Mouse (Mus musculus): ENCODE results near the gene Fabp3. TPM values are rescaled to one million over a fixed set of nuclear protein-coding genes. Genes with fewer than 3 reads are reported as not detected.

Fabp3 gene
- polyA plus RNA-seq, 1 experiment, result not detected

DNA sequence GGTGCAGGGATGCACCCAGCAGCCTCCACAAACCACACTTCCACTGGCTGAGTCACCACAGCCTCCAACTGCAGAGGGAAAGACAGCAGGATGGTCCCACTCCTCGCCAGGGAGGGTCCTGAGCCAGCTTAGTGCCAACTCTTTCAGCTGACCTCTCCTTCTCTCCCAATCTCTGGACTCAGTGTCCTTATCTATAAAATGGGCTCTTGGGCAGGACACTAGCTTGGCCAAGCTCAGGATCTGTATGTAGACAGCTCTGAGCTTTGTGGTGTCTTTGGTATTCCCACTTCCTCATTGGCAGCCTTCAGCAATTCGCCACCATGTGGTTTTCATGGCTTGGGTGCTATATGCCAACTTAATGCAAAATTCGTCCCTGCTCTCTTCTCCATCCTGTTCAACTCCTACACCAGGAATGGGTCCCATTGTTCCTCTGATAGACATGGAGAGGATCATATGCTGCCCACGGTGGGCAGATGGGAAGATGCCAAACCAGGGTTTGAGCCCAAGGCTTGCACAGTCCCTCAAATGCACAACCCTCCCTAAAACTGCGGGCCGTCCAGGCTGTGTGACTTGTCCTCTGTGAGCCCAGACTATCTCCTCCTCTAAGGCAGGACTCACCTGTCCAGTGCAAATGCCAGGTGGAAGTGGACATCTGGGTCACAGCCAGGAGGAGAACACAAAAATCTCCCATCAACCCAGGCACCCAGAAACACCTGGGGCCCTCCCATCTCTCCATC, 37.6 kb upstream of the Fabp3 start:
- H3K4me1 ChIP-seq (ENCODE audit: control insufficient read depth), result peaks cover 42% of the 10 kb centered on the region
- no peak overlapping the region for H3K4me3 ChIP-seq (replicated peaks)
- TF ChIP-seq GATA1 (IDR thresholded peaks at IDR 0.05; ENCODE audit: low read length), result no peak
- no peak for TF ChIP-seq TAL1 (IDR thresholded peaks at IDR 0.05; ENCODE audit: low read length)
- H3K9me3 ChIP-seq (ENCODE audit: control insufficient read depth, low read length), result peaks cover 2% of the 10 kb centered on the region; the same call in 1 of the 2 replicates
- H3K27me3 ChIP-seq (ENCODE audit: control insufficient read depth), result peaks cover 72% of the 10 kb centered on the region
- no peaks in the 10 kb centered on the region for H3K36me3 ChIP-seq (ENCODE audit: control insufficient read depth)

- Histone ChIP-seq H3K4me1 (ENCODE audit: control insufficient read depth) (peaks cover 22% of the 10 kb centered on the region), H3K27me3 (ENCODE audit: control insufficient read depth) (peaks cover 95% of the 10 kb centered on the region), H3K9me3 (ENCODE audit: control insufficient read depth, low read length) (peaks cover 2% of the 10 kb centered on the region; the same call in 1 of the 2 replicates), H3K4me3 (replicated peaks) (no peak overlapping the region), H3K36me3 (ENCODE audit: control insufficient read depth) (no peaks in the 10 kb centered on the region)
- TF ChIP-seq GATA1 (IDR thresholded peaks at IDR 0.05; ENCODE audit: low read length) (no peak), TAL1 (IDR thresholded peaks at IDR 0.05; ENCODE audit: low read length) (no peak)
Measured at GRCm38 (mm10) chr4:130273698-130274345, 34.6 kb upstream of the Fabp3 start.

DNA sequence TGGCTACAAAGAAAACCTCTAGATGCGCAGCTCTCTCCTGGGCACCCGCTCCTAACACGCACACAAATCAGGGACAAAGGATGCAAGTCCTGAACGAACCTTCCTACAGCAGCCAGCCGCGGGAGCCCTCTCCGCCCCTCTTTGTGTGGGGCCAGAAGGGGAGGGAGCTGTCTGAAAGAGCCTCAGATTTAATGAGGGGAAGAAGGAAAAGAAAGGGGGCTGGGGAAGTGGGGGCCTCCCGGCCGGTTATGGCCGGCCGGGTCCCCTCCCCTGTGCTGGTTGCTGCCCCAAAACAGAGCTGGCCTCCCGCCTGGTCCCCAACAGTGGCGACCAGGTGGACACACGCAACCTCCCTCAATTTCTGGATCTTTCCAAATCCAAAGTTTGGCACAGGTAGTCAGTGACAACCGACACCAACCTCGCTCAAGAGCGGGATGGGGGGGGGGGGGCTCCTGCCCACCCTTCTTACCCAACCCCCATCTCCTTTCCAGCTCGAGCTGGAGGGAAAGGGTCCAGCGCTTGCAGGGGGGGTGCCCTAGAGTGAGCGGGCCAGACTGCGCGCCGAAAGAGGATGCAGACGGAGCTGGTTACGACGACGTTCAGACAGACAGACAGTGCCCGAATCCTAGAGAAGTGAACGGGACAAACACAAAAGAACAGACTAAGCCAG, 33.9 kb upstream of the Fabp3 start:
- Histone ChIP-seq H3K4me1 (ENCODE audit: control insufficient read depth) (peaks cover 20% of the 10 kb centered on the region), H3K27me3 (ENCODE audit: control insufficient read depth) (peaks cover 96% of the 10 kb centered on the region), H3K4me3 (replicated peaks) (peak overlapping the region; percentile 26), H3K9me3 (ENCODE audit: control insufficient read depth, low read length) (peaks cover 2% of the 10 kb centered on the region; the same call in 1 of the 2 replicates), H3K36me3 (ENCODE audit: control insufficient read depth) (no peaks in the 10 kb centered on the region)
- TF ChIP-seq GATA1 (IDR thresholded peaks at IDR 0.05; ENCODE audit: low read length) (no peak), TAL1 (IDR thresholded peaks at IDR 0.05; ENCODE audit: low read length) (no peak)

DNA sequence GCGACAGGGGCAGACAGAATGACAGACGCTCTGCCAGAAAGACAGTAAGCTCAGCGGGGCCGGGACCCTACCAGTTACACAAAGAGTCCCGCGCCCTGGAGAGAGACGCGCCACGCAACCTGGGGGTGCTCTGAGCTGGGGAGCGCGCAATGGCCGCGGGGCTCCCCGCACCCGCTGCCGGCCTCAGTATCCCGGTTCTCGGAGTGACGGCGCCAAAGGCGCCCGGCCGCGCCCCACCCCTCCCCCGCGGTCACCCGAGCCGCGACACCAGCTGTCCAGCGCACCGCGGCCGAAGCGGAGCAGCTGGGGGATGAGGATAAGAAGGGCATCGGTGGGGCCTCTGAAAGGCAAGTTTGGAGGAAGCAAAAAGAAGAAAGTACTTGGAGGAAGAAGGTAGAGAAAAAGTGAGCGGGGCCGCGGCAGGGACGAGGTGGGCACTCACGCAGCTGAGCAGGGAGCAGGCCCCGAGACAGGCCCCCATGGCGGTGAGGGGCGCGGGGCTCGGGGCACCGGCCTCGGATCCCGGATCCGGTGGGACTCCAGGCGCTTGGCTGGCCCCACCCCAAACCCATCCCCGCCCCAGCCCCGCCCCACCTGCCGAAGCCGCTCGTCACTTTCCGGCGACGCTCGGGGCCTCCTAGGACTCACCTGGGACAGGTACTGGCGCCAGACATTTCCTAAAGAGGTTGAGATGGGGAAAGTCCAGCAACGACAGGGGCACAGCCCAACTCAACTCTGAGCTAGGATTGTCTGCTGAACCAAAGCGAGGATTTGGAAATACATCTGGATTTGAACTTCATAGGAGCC, 33.2 kb upstream of the Fabp3 start:
- Histone ChIP-seq H3K27me3 (ENCODE audit: control insufficient read depth) (peaks cover 95% of the 10 kb centered on the region), H3K4me1 (ENCODE audit: control insufficient read depth) (peaks cover 16% of the 10 kb centered on the region), H3K36me3 (ENCODE audit: control insufficient read depth) (no peaks in the 10 kb centered on the region), H3K4me3 (replicated peaks) (peak overlapping the region; percentile 26), H3K9me3 (ENCODE audit: control insufficient read depth, low read length) (peaks cover 2% of the 10 kb centered on the region; the same call in 1 of the 2 replicates)
- no peak for TF ChIP-seq GATA1 (IDR thresholded peaks at IDR 0.05; ENCODE audit: low read length)
- TF ChIP-seq TAL1 (IDR thresholded peaks at IDR 0.05; ENCODE audit: low read length), result no peak

DNA sequence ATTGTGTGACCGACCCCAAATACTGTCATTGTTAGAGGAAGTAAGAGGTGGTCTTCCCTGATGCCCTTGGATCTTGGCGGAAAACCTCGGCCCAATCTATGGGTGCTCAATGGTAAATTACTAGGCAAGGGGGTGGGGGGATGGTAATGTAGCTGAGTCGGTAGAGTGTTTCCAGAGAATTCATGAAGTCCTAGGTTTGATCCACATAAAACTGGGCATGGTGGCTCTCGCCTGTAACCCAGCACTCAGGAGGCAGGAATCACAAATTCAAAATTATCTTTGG, 32.6 kb upstream of the Fabp3 start:
- Histone ChIP-seq H3K4me1 (ENCODE audit: control insufficient read depth) (peaks cover 10% of the 10 kb centered on the region), H3K27me3 (ENCODE audit: control insufficient read depth) (peaks cover 96% of the 10 kb centered on the region), H3K4me3 (replicated peaks) (no peak overlapping the region), H3K36me3 (ENCODE audit: control insufficient read depth) (no peaks in the 10 kb centered on the region), H3K9me3 (ENCODE audit: control insufficient read depth, low read length) (peaks cover 2% of the 10 kb centered on the region; the same call in 1 of the 2 replicates)
- TF ChIP-seq TAL1 (IDR thresholded peaks at IDR 0.05; ENCODE audit: low read length) (no peak), GATA1 (IDR thresholded peaks at IDR 0.05; ENCODE audit: low read length) (no peak)

GRCm38 (mm10) chr4:130276573-130277176, 31.7 kb upstream of the Fabp3 start:
- peaks cover 2% of the 10 kb centered on the region; the same call in 1 of the 2 replicates for H3K9me3 ChIP-seq (ENCODE audit: control insufficient read depth, low read length)
- H3K27me3 ChIP-seq (ENCODE audit: control insufficient read depth), result peaks cover 95% of the 10 kb centered on the region
- H3K4me3 ChIP-seq (replicated peaks), result no peak overlapping the region
- TF ChIP-seq GATA1 (IDR thresholded peaks at IDR 0.05; ENCODE audit: low read length) (no peak), TAL1 (IDR thresholded peaks at IDR 0.05; ENCODE audit: low read length) (no peak)
- peaks cover 8% of the 10 kb centered on the region for H3K4me1 ChIP-seq (ENCODE audit: control insufficient read depth)
- no peaks in the 10 kb centered on the region for H3K36me3 ChIP-seq (ENCODE audit: control insufficient read depth)

GRCm38 (mm10) chr4:130279105-130279504, 29.3 kb upstream of the Fabp3 start, which contains the start of gene Serinc2:
Serinc2 (minus strand) TSS chr4:130279205.
- Histone ChIP-seq H3K4me3 (replicated peaks) (no peak within 1 kb of the TSS), H3K4me1 (ENCODE audit: control insufficient read depth) (peaks cover 8% of the 10 kb centered on the region), H3K27me3 (ENCODE audit: control insufficient read depth) (peaks cover 93% of the 10 kb centered on the region), H3K36me3 (ENCODE audit: control insufficient read depth) (no peaks in the 10 kb centered on the region), H3K9me3 (ENCODE audit: control insufficient read depth, low read length) (peaks cover 2% of the 10 kb centered on the region; the same call in 1 of the 2 replicates)
- no peak for TF ChIP-seq TAL1 (IDR thresholded peaks at IDR 0.05; ENCODE audit: low read length)
- TF ChIP-seq GATA1 (IDR thresholded peaks at IDR 0.05; ENCODE audit: low read length), result no peak

- peaks cover 87% of the 10 kb centered on the region for H3K27me3 ChIP-seq (ENCODE audit: control insufficient read depth)
Measured at GRCm38 (mm10) chr4:130282856-130283255, 25.5 kb upstream of the Fabp3 start.

More at GRCm38 (mm10) chr4:130282856-130283255, 25.5 kb upstream of the Fabp3 start:
- H3K36me3 ChIP-seq (ENCODE audit: control insufficient read depth), result no peaks in the 10 kb centered on the region
- no peaks in the 10 kb centered on the region for H3K4me1 ChIP-seq (ENCODE audit: control insufficient read depth)
- no peaks in the 10 kb centered on the region for H3K9me3 ChIP-seq (ENCODE audit: control insufficient read depth, low read length)
- no peak for TF ChIP-seq GATA1 (IDR thresholded peaks at IDR 0.05; ENCODE audit: low read length)
- TF ChIP-seq TAL1 (IDR thresholded peaks at IDR 0.05; ENCODE audit: low read length), result no peak
- no peak overlapping the region for H3K4me3 ChIP-seq (replicated peaks)
